Mouse (Mus musculus) bone marrow macrophage, adult 2 months (primary cell): ENCODE measurements at regions not wholly inside any gene's neighbourhood (a gene's known extent, or its start where the extent isn't known, plus 50 kb on each side); places are given as distances from the start of the nearest gene placed in this dataset.

Experiments
- CTCF ChIP-seq: IDR thresholded peaks from 2 replicates; pipeline ENCODE4 v1.5.1; 2012; ENCODE audit warnings: low read depth, mild to moderate bottlenecking, low read length, moderate library complexity
- POLR2A ChIP-seq: IDR thresholded peaks from 2 replicates; pipeline ENCODE4 v1.6.1; 2012; ENCODE audit warnings: mild to moderate bottlenecking, low read depth, low read length, borderline replicate concordance

DNA sequence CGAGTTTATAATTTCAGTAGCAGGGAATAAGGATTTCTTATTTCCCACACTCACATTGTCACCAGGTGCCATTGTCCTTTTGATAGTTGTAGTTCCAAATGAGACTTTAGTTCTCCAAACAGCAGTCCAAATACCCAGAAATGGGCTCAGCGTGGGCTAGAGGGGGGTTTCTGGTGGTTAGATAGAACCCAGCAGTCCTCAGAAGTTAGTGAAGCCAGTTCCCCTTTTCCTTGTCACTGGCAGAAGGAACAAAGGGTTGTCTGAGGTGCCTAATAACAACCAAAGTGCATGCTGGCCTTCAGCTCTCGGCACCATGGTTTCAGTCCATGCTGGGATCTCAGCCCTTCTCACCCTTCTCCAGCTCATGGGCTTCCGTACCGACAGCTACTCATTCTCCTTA is 118.1 kb upstream of the Slc38a2 start:
- TF ChIP-seq CTCF, result no peak
- no peak for TF ChIP-seq POLR2A
